Mouse (Mus musculus): ENCODE measurements around the gene Cenpv.

DNA sequence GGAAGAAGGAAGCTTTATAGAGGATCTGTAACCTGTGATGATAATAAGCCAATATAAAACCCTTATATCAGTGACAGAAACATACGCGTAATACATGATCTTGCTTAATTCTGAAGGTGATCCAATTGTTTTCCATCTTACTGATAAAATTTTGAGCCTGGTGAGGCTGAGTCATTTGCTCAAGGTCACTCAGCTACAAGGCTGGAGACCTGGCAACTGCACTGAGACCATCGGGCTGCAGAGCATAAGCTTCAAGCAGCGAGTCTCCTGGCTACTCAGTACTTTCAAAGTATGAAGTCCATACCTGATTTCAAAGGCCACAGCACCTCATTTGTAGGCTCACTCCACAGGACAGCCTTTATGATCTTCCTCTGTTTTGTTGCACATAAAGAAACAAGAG lies 62.9 kb downstream of the Cenpv start:
- TF ChIP-seq POLR2A (IDR thresholded peaks at IDR 0.05; ENCODE audit: low read depth, low read length) (no peak), E2F4 (IDR thresholded peaks at IDR 0.05; ENCODE audit: insufficient replicate concordance, low read depth, low read length) (no peak)

Measured in CH12.LX (cell line).